ENCODE assay signal across 8 mouse cellular contexts in genomic region chr9:15015223-15015956, GRCm38 (mm10). TPM values are rescaled to one million over a fixed set of nuclear protein-coding genes. Genes with fewer than 3 reads are reported as not detected.
A peak's percentile ranks its signal among the peaks of the same experiment; 100 is the strongest.
DNase-seq lines count a peak whose midpoint lies in the region; ATAC-seq and TF ChIP-seq lines count a peak whose summit lies in the region.

No protein-coding gene starts in this region.

- H3K9ac ChIP-seq in liver, embryonic 13.5 days, result no peak overlapping the region
- H3K9ac ChIP-seq in neural tube, embryonic 13.5 days, result no peak overlapping the region

- WGBS in liver, embryonic 13.5 days (ENCODE audit: insufficient replicate concordance), result 42% methylated on average over 7 of the region's 7 CpGs
- 57% methylated on average over 7 of the region's 7 CpGs for WGBS in neural tube, embryonic 13.5 days

- no peaks in the 10 kb centered on the region for H3K9me3 ChIP-seq in liver, embryonic 13.5 days (replicated peaks)
- H3K9me3 ChIP-seq in neural tube, embryonic 13.5 days, result no peaks in the 10 kb centered on the region

- H3K4me1 ChIP-seq in liver, embryonic 13.5 days (replicated peaks), result peaks cover 12% of the 10 kb centered on the region
- no peaks in the 10 kb centered on the region; the same call in 1 of the 2 replicates for H3K4me1 ChIP-seq in neural tube, embryonic 13.5 days (replicated peaks)
- H3K4me1 ChIP-seq in testis, adult 2 months (ENCODE audit: control insufficient read depth, insufficient read depth, low read length), result no peaks in the 10 kb centered on the region

- ATAC-seq in liver, embryonic 13.5 days (ENCODE audit: low read depth), result no peak
- peak; percentile 58 for ATAC-seq in neural tube, embryonic 13.5 days (ENCODE audit: low read depth)

- no peaks in the 10 kb centered on the region for H3K27me3 ChIP-seq in liver, embryonic 13.5 days
- H3K27me3 ChIP-seq in neural tube, embryonic 13.5 days, result no peaks in the 10 kb centered on the region
- H3K27me3 ChIP-seq in testis, adult 2 months (ENCODE audit: control insufficient read depth, insufficient read depth, low read length), result no peaks in the 10 kb centered on the region

- no peaks in the 10 kb centered on the region for H3K36me3 ChIP-seq in liver, embryonic 13.5 days
- peaks cover 38% of the 10 kb centered on the region for H3K36me3 ChIP-seq in neural tube, embryonic 13.5 days
- H3K36me3 ChIP-seq in testis, adult 2 months (ENCODE audit: control insufficient read depth, insufficient read depth, low read length), result no peaks in the 10 kb centered on the region

- DNase-seq in 3134 (ENCODE audit: extremely low read depth, insufficient read length, low spot score) (peak; percentile 29), MN1 (ENCODE audit: low spot score) (peak; percentile 52)
- DNase-seq in cerebellum, adult 8-10 months, result peak; percentile 60
- peak; percentile 67 to 94 for DNase-seq in frontal cortex, adult 2 months (ENCODE audit: extremely low spot score in 1 of 2, low spot score in 1 of 2)
- DNase-seq in kidney, adult 8-10 months, result peak; percentile 39 to 71
- peak; percentile 42 for DNase-seq in liver, embryonic 13.5 days

- TF ChIP-seq POLR2A in testis, adult 2 months (IDR thresholded peaks at IDR 0.05; ENCODE audit: control insufficient read depth, low read depth, low read length), result no peak

- H3K27ac ChIP-seq in liver, embryonic 13.5 days, result no peak overlapping the region
- H3K27ac ChIP-seq in neural tube, embryonic 13.5 days (replicated peaks), result no peak overlapping the region
- H3K27ac ChIP-seq in testis, adult 2 months (ENCODE audit: control insufficient read depth, insufficient read depth, low read depth, low read length), result no peak overlapping the region

- peak; percentile 49; the same call in 1 of the 2 replicates for TF ChIP-seq CTCF in testis, adult 2 months (IDR thresholded peaks at IDR 0.05; ENCODE audit: control insufficient read depth, insufficient read depth, insufficient replicate concordance, low read depth, low read length)

- H3K4me3 ChIP-seq in liver, embryonic 13.5 days (replicated peaks), result no peak overlapping the region
- H3K4me3 ChIP-seq in neural tube, embryonic 13.5 days, result no peak overlapping the region
- no peak overlapping the region for H3K4me3 ChIP-seq in testis, adult 2 months (ENCODE audit: control insufficient read depth, low read depth, low read length)

- H3K4me2 ChIP-seq in liver, embryonic 13.5 days, result no peak overlapping the region
- no peak overlapping the region for H3K4me2 ChIP-seq in neural tube, embryonic 13.5 days

RNA-seq across cellular contexts. Expression of gene Panx1, which starts 29.9 kb away (rescaled TPM):
- polyA plus RNA-seq in frontal cortex, adult 2 months (2012; rRNA removed), result 36.1 and 38.8 TPM in 2 replicates
- polyA plus RNA-seq in liver, embryonic 13.5 days (2015; fragmentation: Nextera tagmentation; extraction: Ambion mirVana), result 7.9 and 8.0 TPM in 2 replicates
- 139 and 157 TPM in 2 replicates for polyA plus RNA-seq in neural tube, embryonic 13.5 days (2015; fragmentation: Nextera tagmentation; extraction: Ambion mirVana)
- 2.4 and 2.5 TPM in 2 replicates for polyA plus RNA-seq in testis, adult 2 months (2012; rRNA removed)

Comparison
In these comparisons a context has a peak if more than half of its experiments do, and no peak if none do; other contexts are left out.
1. DNase-seq: peak in every context shown above with its lines; median percentile 80 in frontal cortex, adult 2 months; 60 in cerebellum, adult 8-10 months; 55 in kidney, adult 8-10 months; 52 in MN1; 42 in liver, embryonic 13.5 days; 29 in 3134.